Mouse (Mus musculus): Measurements from ENCODE around the gene Adgrb2.

Adgrb2 gene

DNA sequence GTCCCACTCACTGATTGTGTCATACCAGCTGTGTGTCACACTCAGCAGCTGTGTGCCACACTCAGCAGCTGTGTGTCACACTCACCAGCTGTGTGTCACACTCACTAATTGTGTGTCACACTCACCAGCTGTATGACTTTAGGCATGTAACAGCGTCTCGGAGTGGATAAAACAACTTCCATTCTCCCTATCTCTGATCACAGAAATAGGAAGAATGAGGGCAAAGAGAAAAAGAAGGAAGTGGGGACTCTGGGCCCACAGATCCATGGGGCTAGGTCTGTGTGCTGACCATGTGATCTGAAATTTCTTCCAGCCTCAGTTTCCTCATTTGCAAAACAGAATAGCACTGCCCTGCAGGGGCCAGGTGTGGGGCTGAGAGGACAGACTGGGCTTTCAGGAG lies 87.1 kb downstream of the Adgrb2 start:
- no peak for DNase-seq (ENCODE audit: low spot score in 2 of 2)
